Mouse (Mus musculus) olfactory bulb, adult 2 months (tissue): ENCODE results near the gene Iqcc. TPM values are rescaled to one million over a fixed set of nuclear protein-coding genes. Genes with fewer than 3 reads are reported as not detected.

Experiments used
- H3K27ac ChIP-seq: fragments of 200-500 bp; 2 replicates; pipeline ENCODE4 v1.5.1; 2012; ENCODE audit warnings: low read depth, low read length; ENCODE audit not compliant: insufficient read depth
- H3K4me1 ChIP-seq: fragments of 200-500 bp; 2 replicates; pipeline ENCODE4 v1.6.1; 2012; ENCODE audit warnings: low read length; ENCODE audit not compliant: control insufficient read depth, insufficient read depth
- H3K4me3 ChIP-seq: fragments of 200-500 bp; 2 replicates; pipeline ENCODE4 v1.5.1; 2012; ENCODE audit warnings: mild to moderate bottlenecking, low read depth, low read length, moderate library complexity; ENCODE audit not compliant: insufficient read depth
- CTCF ChIP-seq: fragments of 200-500 bp; IDR thresholded peaks from 2 replicates; pipeline ENCODE4 v1.5.1; 2012; ENCODE audit warnings: low read depth, mild to moderate bottlenecking, low read length, moderate library complexity; ENCODE audit not compliant: insufficient read depth
- POLR2A ChIP-seq: fragments of 200-500 bp; IDR thresholded peaks from 2 replicates; pipeline ENCODE4 v1.6.1; 2012; ENCODE audit warnings: mild to moderate bottlenecking, low read depth, low read length, moderate library complexity; ENCODE audit not compliant: insufficient read depth
- WGBS: fragments of 180-500 bp; shearing (Covaris S2); methylation state at CpG from one replicate; pipeline ENCODE4 v1.1.7; 2018; 5-methylcytosine and 5-hydroxymethylcytosine counted together
- polyA plus RNA-seq: library from polyadenylated mRNA; stranded (reverse); fragments of >200 nt; gene quantifications from 2 replicates; pipeline ENCODE4 v1.2.4, GENCODE M21; 2012; ENCODE audit warnings: low replicate concordance; ENCODE audit not compliant: missing spikeins, insufficient read depth, insufficient read length

Gene Iqcc
- polyA plus RNA-seq, 1 experiment = not detected

- TF ChIP-seq CTCF (no peak), POLR2A (0 out of 2 replicates have a peak, but pooled peaks have one; percentile 27)
- Histone ChIP-seq H3K27ac (peak within 1 kb of the TSS; percentile 98), H3K4me3 (peak within 1 kb of the TSS; percentile 91), H3K4me1 (peaks cover 32% of the 10 kb centered on the region)
- under 1% methylated on average over 10 of the region's 10 CpGs for WGBS
These were observed 4.8 kb upstream of the Iqcc start, which contains the start of gene Ccdc28b for GRCm38 (mm10) chr4:129623681-129624091. Ccdc28b (minus strand) TSS chr4:129623947.

GRCm38 (mm10) chr4:129622803-129623535 lies 4.1 kb upstream of the Iqcc start:
- Histone ChIP-seq H3K4me3 (peak overlapping the region; percentile 91), H3K27ac (peak overlapping the region; percentile 85), H3K4me1 (peaks cover 34% of the 10 kb centered on the region)
- WGBS = 11% methylated on average over 8 of the region's 8 CpGs
- TF ChIP-seq CTCF = no peak
- TF ChIP-seq POLR2A = no peak

- peak overlapping the region; percentile 85 for H3K27ac ChIP-seq
These were observed 3.4 kb upstream of the Iqcc start for GRCm38 (mm10) chr4:129622120-129622802.

GRCm38 (mm10) chr4:129621283-129621841 lies 2.5 kb upstream of the Iqcc start:
- TF ChIP-seq POLR2A (no peak), CTCF (no peak)
- Histone ChIP-seq H3K4me1 (peaks cover 37% of the 10 kb centered on the region), H3K4me3 (no peak overlapping the region), H3K27ac (no peak overlapping the region)
- 64% methylated on average over 8 of the region's 8 CpGs for WGBS

More at GRCm38 (mm10) chr4:129622120-129622802, 3.4 kb upstream of the Iqcc start:
- TF ChIP-seq POLR2A = no peak
- no peak for TF ChIP-seq CTCF
- Histone ChIP-seq H3K4me3 (peak overlapping the region; percentile 91), H3K4me1 (peaks cover 37% of the 10 kb centered on the region)
- WGBS = 66% methylated on average over 11 of the region's 11 CpGs

GRCm38 (mm10) chr4:129620419-129621282 lies 1.8 kb upstream of the Iqcc start:
- 87% methylated on average over 11 of the region's 11 CpGs for WGBS
- no peak overlapping the region for H3K27ac ChIP-seq
- H3K4me3 ChIP-seq = no peak overlapping the region
- no peak for TF ChIP-seq POLR2A
- TF ChIP-seq CTCF = no peak
- H3K4me1 ChIP-seq = peaks cover 34% of the 10 kb centered on the region

GRCm38 (mm10) chr4:129618031-129618430 lies 868 bp downstream of the Iqcc start:
- 96% methylated on average over 5 of the region's 5 CpGs for WGBS
- no peak overlapping the region for H3K27ac ChIP-seq

GRCm38 (mm10) chr4:129617121-129617641 lies 1.7 kb downstream of the Iqcc start:
- Histone ChIP-seq H3K4me3 (no peak overlapping the region), H3K27ac (no peak overlapping the region), H3K4me1 (peaks cover 16% of the 10 kb centered on the region)
- no peak for TF ChIP-seq CTCF
- no peak for TF ChIP-seq POLR2A
- 93% methylated on average over 7 of the region's 7 CpGs for WGBS

More at GRCm38 (mm10) chr4:129618031-129618430, 868 bp downstream of the Iqcc start:
- H3K4me3 ChIP-seq = peak overlapping the region; percentile 60
- peaks cover 24% of the 10 kb centered on the region for H3K4me1 ChIP-seq
- no peak for TF ChIP-seq POLR2A
- TF ChIP-seq CTCF = no peak

- Histone ChIP-seq H3K27ac (no peak overlapping the region), H3K4me1 (peaks cover 16% of the 10 kb centered on the region), H3K4me3 (no peak overlapping the region)
- WGBS = 95% methylated on average over 3 of the region's 3 CpGs
- TF ChIP-seq POLR2A (no peak), CTCF (no peak)
These were observed 2.3 kb downstream of the Iqcc start for GRCm38 (mm10) chr4:129616631-129617030.
